Mouse (Mus musculus): Measurements from ENCODE around the gene Xab2. TPM values are rescaled to one million over a fixed set of nuclear protein-coding genes. Genes with fewer than 3 reads are reported as not detected.

The Xab2 gene
- polyA plus RNA-seq, 1 experiment from 2014 or later, result 65.2 TPM

GRCm38 (mm10) chr8:3579390-3580364 is 41.4 kb downstream of the Xab2 start:
- Histone ChIP-seq H3K9ac (replicated peaks) (no peak overlapping the region), H3K4me3 (no peak overlapping the region), H3K36me3 (no peaks in the 10 kb centered on the region), H3K27ac (replicated peaks) (no peak overlapping the region), H3K4me1 (no peaks in the 10 kb centered on the region), H3K4me2 (replicated peaks) (no peak overlapping the region), H3K27me3 (no peaks in the 10 kb centered on the region), H3K9me3 (no peaks in the 10 kb centered on the region)
- ATAC-seq (ENCODE audit: low FRiP score, low read depth), result no peak
- WGBS, result 79% methylated on average over 9 of the region's 9 CpGs

DNA sequence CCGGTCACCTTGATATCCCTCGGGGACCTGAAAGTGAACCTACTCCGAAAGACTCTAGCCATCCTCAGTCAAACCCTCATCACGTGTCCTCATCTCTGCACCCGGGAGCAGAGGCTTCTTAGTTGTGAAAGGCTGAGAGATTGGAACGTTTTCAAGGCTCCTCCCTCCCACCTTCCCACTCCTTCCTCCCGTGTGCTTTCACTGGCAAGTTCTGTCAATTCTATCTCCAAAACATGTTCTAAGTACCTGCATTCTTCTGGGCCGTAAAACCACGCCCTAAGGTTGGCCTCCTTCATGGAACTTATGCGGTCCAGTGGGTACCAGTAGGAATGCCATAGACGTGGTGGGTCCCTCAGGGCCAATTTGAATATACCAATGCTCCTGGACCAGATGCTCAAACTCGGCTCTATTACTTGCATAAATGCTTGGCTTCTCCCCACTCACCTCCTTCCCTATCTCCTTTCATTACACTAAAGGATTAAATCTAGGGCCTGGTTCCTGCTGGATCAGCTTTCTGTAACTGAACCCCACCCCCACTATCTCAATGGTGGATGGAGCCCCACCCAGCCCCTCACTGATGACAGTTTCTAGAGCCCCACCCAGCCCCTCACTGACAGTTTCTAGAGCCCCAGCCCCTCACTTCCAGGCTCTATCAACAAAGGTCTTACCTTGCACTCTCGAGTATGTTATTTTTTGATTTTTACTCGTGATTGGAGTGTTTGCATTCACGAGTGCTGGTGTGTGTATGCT is 44.7 kb downstream of the Xab2 start:
- Histone ChIP-seq H3K4me3 (no peak overlapping the region), H3K9ac (replicated peaks) (no peak overlapping the region), H3K4me1 (no peaks in the 10 kb centered on the region), H3K27ac (replicated peaks) (no peak overlapping the region), H3K9me3 (no peaks in the 10 kb centered on the region), H3K4me2 (replicated peaks) (no peak overlapping the region), H3K36me3 (no peaks in the 10 kb centered on the region), H3K27me3 (no peaks in the 10 kb centered on the region)
- no peak for ATAC-seq (ENCODE audit: low FRiP score, low read depth)
- WGBS, result 82% methylated on average over 15 of the region's 15 CpGs

DNA sequence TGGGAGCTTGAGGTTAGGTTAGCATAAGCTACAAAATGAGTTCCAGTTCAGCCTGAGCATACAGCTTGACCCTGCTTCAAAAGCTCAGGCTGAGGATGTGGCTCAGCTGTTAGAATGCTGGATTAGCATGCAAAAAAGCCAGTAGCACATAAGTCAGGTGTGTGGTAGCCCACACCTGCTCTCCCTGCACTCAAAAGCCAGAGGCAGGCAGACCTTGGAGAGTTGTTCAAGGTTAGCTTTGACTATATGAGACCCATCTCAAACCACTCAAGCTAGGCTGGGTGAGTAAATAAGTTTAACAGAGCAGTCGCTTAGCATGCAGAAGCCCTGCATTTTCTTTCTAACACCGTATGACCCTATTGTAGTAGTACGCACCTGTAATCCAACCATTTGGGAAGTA is 46.6 kb downstream of the Xab2 start:
- H3K36me3 ChIP-seq, result no peaks in the 10 kb centered on the region
- no peaks in the 10 kb centered on the region for H3K9me3 ChIP-seq
- no peak overlapping the region for H3K4me2 ChIP-seq (replicated peaks)
- no peak for ATAC-seq (ENCODE audit: low FRiP score, low read depth)
- H3K4me1 ChIP-seq, result no peaks in the 10 kb centered on the region
- WGBS, result 96% methylated on average over 3 of the region's 3 CpGs
- no peak overlapping the region for H3K4me3 ChIP-seq
- no peak overlapping the region for H3K9ac ChIP-seq (replicated peaks)
- H3K27me3 ChIP-seq, result no peaks in the 10 kb centered on the region
- H3K27ac ChIP-seq (replicated peaks), result no peak overlapping the region

- H3K27me3 ChIP-seq, result no peaks in the 10 kb centered on the region
- H3K27ac ChIP-seq (replicated peaks), result no peak overlapping the region
- no peak overlapping the region for H3K4me3 ChIP-seq
- no peak overlapping the region for H3K4me2 ChIP-seq (replicated peaks)
- no peaks in the 10 kb centered on the region for H3K9me3 ChIP-seq
- no peak for ATAC-seq (ENCODE audit: low FRiP score, low read depth)
- no peaks in the 10 kb centered on the region for H3K36me3 ChIP-seq
- 87% methylated on average over 5 of the region's 5 CpGs for WGBS
- H3K9ac ChIP-seq (replicated peaks), result no peak overlapping the region
- peaks cover 20% of the 10 kb centered on the region for H3K4me1 ChIP-seq
Measured at GRCm38 (mm10) chr8:3569784-3570183, 51.3 kb downstream of the Xab2 start.

DNA sequence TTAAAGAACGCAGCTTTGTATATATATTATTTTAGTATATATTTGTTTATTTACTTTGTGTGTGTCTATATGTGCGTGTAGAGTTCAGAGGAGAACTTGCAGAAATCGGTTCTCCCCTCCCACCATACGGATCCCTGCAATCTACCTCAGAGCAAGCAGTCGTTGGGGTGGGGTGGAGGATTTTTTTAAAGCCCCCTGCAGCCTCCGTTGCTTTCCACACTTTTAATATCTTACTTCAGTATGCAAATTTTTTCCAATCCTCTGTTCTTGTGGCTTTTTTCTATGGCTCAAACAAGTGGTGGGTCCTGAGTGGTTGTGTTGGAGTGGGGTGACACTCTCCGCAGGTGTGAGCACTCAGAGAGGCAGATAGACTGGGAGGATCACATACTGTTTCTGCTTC is 52.7 kb downstream of the Xab2 start:
- Histone ChIP-seq H3K4me2 (replicated peaks) (peak overlapping the region; percentile 52), H3K27me3 (no peaks in the 10 kb centered on the region), H3K4me1 (peaks cover 20% of the 10 kb centered on the region), H3K9ac (replicated peaks) (peak overlapping the region; percentile 46; the same call in 1 of the 2 replicates), H3K9me3 (no peaks in the 10 kb centered on the region), H3K4me3 (peak overlapping the region; percentile 36), H3K27ac (replicated peaks) (no peak overlapping the region), H3K36me3 (no peaks in the 10 kb centered on the region)
- no peak for ATAC-seq (ENCODE audit: low FRiP score, low read depth)
- 4% methylated on average over 7 of the region's 7 CpGs for WGBS

DNA sequence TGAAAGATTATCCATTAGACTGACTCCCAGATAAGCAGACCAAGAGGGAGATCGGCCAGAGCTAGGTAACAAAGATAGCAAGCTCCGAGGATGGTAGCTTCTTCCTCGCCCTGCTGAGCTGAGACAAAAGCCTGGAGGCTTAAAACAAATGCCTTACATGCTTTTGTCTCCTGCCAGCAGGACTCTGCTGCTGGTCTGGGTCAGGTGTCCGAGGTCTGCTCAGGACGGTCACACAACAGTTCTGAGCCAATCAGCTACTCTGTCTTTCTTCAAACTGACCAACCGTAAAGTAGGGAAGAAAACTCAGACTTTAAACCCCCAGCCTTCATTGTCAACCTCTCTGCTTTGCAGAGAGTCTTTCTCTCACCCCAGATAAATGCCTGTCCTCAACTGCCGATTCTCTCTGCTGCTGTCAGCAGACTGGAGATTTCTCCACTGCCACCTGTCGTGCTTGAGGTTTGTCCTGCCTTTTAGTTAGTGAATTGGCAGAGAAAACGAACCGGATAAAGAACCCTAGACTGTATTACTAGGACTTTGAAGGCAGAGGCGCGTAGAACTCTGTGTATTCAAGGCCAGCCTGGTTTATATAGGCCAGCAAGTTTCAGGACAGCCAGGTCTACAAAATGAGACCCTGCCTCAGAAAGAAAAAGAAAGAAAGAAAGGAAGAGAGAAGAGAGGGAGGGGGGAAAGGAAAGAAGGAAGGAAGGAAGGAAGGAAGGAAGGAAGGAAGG is 53.3 kb downstream of the Xab2 start, which contains the start of gene C330021F23Rik:
C330021F23Rik (plus strand) TSS at position 350 of the 731 bp plus-strand sequence.
- Histone ChIP-seq H3K9ac (replicated peaks) (peak within 1 kb of the TSS; percentile 46), H3K4me2 (replicated peaks) (peak within 1 kb of the TSS; percentile 52), H3K27ac (replicated peaks) (no peak within 1 kb of the TSS), H3K36me3 (no peaks in the 10 kb centered on the region), H3K27me3 (no peaks in the 10 kb centered on the region), H3K4me3 (peak within 1 kb of the TSS; percentile 36), H3K4me1 (peaks cover 20% of the 10 kb centered on the region), H3K9me3 (no peaks in the 10 kb centered on the region)
- WGBS, result 1% methylated on average over 12 of the region's 12 CpGs
- ATAC-seq (ENCODE audit: low FRiP score, low read depth), result peak; percentile 90

Other genes starting within 250 kb of the Xab2 start
- 14.0 and 15.3 TPM in 2 replicates for gene Arhgef18, start 228.3 kb downstream of the Xab2 start, polyA plus RNA-seq (2016; fragmentation: Nextera tagmentation; extraction: Ambion mirVana)
- 3.3 and 3.4 TPM in 2 replicates for gene Pex11g, start 153.6 kb downstream of the Xab2 start, polyA plus RNA-seq (2016; fragmentation: Nextera tagmentation; extraction: Ambion mirVana)
- gene Tex45, start 150.5 kb downstream of the Xab2 start, polyA plus RNA-seq (2016; fragmentation: Nextera tagmentation; extraction: Ambion mirVana), result 0.19 and 0.25 TPM in 2 replicates
- gene Zfp358, start 128.2 kb downstream of the Xab2 start, polyA plus RNA-seq (2016; fragmentation: Nextera tagmentation; extraction: Ambion mirVana), result 82.8 and 89.5 TPM in 2 replicates
- 74.9 and 79.3 TPM in 2 replicates for gene Mcoln1, start 120.9 kb downstream of the Xab2 start, polyA plus RNA-seq (2016; fragmentation: Nextera tagmentation; extraction: Ambion mirVana)
- 30.5 and 35.0 TPM in 2 replicates for gene Pnpla6, start 105.9 kb downstream of the Xab2 start, polyA plus RNA-seq (2016; fragmentation: Nextera tagmentation; extraction: Ambion mirVana)
- gene C330021F23Rik, start 53.3 kb downstream of the Xab2 start, polyA plus RNA-seq (2016; fragmentation: Nextera tagmentation; extraction: Ambion mirVana), result 2.8 and 3.2 TPM in 2 replicates
- 22.9 and 26.5 TPM in 2 replicates for gene Camsap3, start 34.0 kb downstream of the Xab2 start, polyA plus RNA-seq (2016; fragmentation: Nextera tagmentation; extraction: Ambion mirVana)
- gene Pet100, start 232 bp upstream of the Xab2 start, polyA plus RNA-seq (2016; fragmentation: Nextera tagmentation; extraction: Ambion mirVana), result 109 and 124 TPM in 2 replicates
- gene Pcp2, start 4.2 kb upstream of the Xab2 start, polyA plus RNA-seq (2016; fragmentation: Nextera tagmentation; extraction: Ambion mirVana), result 0.14 TPM in 1 of 2 replicates, not detected in the other
- gene Stxbp2, start 9.6 kb upstream of the Xab2 start, polyA plus RNA-seq (2016; fragmentation: Nextera tagmentation; extraction: Ambion mirVana), result 19.5 and 19.8 TPM in 2 replicates
- gene Retn, start 34.5 kb upstream of the Xab2 start, polyA plus RNA-seq (2016; fragmentation: Nextera tagmentation; extraction: Ambion mirVana), result 0.54 TPM in 1 of 2 replicates, not detected in the other
- gene Mcemp1, start 44.4 kb upstream of the Xab2 start, polyA plus RNA-seq (2016; fragmentation: Nextera tagmentation; extraction: Ambion mirVana), result not detected in 2 replicates
- 7.0 and 7.9 TPM in 2 replicates for gene Fcor, start 51.0 kb upstream of the Xab2 start, polyA plus RNA-seq (2016; fragmentation: Nextera tagmentation; extraction: Ambion mirVana)
- 46.6 and 49.0 TPM in 2 replicates for gene Trappc5, start 55.0 kb upstream of the Xab2 start, polyA plus RNA-seq (2016; fragmentation: Nextera tagmentation; extraction: Ambion mirVana)
- 0.40 and 0.42 TPM in 2 replicates for gene Fcer2a, start 72.9 kb upstream of the Xab2 start, polyA plus RNA-seq (2016; fragmentation: Nextera tagmentation; extraction: Ambion mirVana)
- not detected in 2 replicates for gene Clec4g, start 99.3 kb upstream of the Xab2 start, polyA plus RNA-seq (2016; fragmentation: Nextera tagmentation; extraction: Ambion mirVana)
- 0.20 TPM in 1 of 2 replicates, not detected in the other for gene Cd209a, start 127.7 kb upstream of the Xab2 start, polyA plus RNA-seq (2016; fragmentation: Nextera tagmentation; extraction: Ambion mirVana)
- not detected in 2 replicates for gene Cd209e, start 233.0 kb upstream of the Xab2 start, polyA plus RNA-seq (2016; fragmentation: Nextera tagmentation; extraction: Ambion mirVana)